ENCODE assay signal across 22 mouse cellular contexts in the genomic region with DNA sequence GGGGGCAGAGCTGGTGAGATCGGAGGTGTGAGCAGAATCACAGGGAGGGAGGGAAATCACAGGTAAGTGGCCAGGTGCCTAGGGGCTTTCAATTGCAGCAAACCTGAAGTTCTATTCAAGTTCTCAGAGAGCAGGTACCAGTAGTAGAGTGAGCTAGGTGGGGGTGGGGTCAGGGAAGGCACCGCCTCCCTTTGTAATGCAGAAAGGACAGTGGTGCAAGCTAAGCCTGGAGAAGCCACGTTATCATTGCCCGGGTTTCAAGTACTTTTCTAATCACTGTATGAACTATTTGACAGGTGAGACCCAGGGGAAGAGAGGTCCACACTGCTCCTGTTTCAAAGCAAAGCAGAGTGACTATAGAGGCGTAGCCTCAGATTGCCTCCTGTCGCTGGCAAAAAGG. TPM values are rescaled to one million over a fixed set of nuclear protein-coding genes. Genes with fewer than 3 reads are reported as not detected.
"Had no signal": no experiment of that assay in that cellular context is flagged by ENCODE, and none has a peak within 500 bp of the region (broad histone marks: within the 10 kb centered on the region; RNA-seq: fewer than 3 reads in every experiment).

No protein-coding gene starts in this region.

- H3K9ac ChIP-seq: limb, embryonic 12.5 days; limb, embryonic 15.5 days; liver, embryonic 14.5 days; liver, postnatal 0 days; lung, embryonic 14.5 days had no signal

- H3K36me3 ChIP-seq: limb, embryonic 15.5 days had no signal

- H3K27ac ChIP-seq: limb, embryonic 12.5 days; limb, embryonic 15.5 days; liver, embryonic 14.5 days; stomach, postnatal 0 days had no signal

- ATAC-seq: liver, postnatal 0 days had no signal

- H3K27me3 ChIP-seq: limb, embryonic 12.5 days; limb, embryonic 15.5 days had no signal

- H3K4me2 ChIP-seq: limb, embryonic 12.5 days; limb, embryonic 15.5 days; liver, embryonic 11.5 days; lung, embryonic 14.5 days; midbrain, embryonic 11.5 days had no signal

- H3K4me3 ChIP-seq: limb, embryonic 12.5 days; limb, embryonic 15.5 days had no signal

- H3K9me3 ChIP-seq: limb, embryonic 15.5 days had no signal

- DNase-seq: kidney, adult 2 months; kidney, postnatal 10 days; kidney, postnatal 36 days; left cerebral cortex, postnatal 4 days; liver, postnatal 0 days; lung, embryonic 14.5 days; lung, postnatal 10 days; lung, postnatal 4 days; midbrain, embryonic 14.5 days; right cerebral cortex, adult 18-20 months; right cerebral cortex, postnatal 14 days; right cerebral cortex, postnatal 4 days; thymus, adult 2 months; thymus, postnatal 25 days had no signal

RNA-seq across cellular contexts. Expression of gene Tspan11, which starts 6.2 kb away (rescaled TPM):
- total RNA-seq: megakaryocyte progenitor cell, adult 5-6 weeks; megakaryocyte-erythroid progenitor cell, adult 5-6 weeks had no signal
